Mouse (Mus musculus) heart, embryonic 14.5 days (tissue): Measurements from ENCODE around the gene Myo9a. TPM values are rescaled to one million over a fixed set of nuclear protein-coding genes. Genes with fewer than 3 reads are reported as not detected.
A peak's percentile ranks its signal among the peaks of the same experiment; 100 is the strongest.
"Not testable (repeated sequence)": the region's sequence is repeated elsewhere in the genome, so short reads cannot be mapped to it uniquely, and the experiment has no call there.

Experiments
- ATAC-seq: fragments of 200-750 bp; cut with Nextera tagmentation; 2 replicates; pipeline ENCODE4 v1.8.0; 2017; ENCODE audit warnings: low read depth, moderate TSS enrichment; ENCODE audit not compliant: insufficient number of reproducible peaks, insufficient read depth, low FRiP score
- H3K27ac ChIP-seq, 2 experiments: fragments of 200-500 bp in 1 of 2; fragments of 300-500 bp in 1 of 2; sonication (generic) in 1 of 2; replicated peaks in 1 of 2; 2 replicates each; pipeline ENCODE4 v1.5.1; 2012 to 2014; ENCODE audit warnings: low read depth in 2 of 2, low read length in 2 of 2, control low read depth in 1 of 2, mild to moderate bottlenecking in 1 of 2, mixed read lengths in 1 of 2; ENCODE audit not compliant: control insufficient read depth in 1 of 2, insufficient read depth in 1 of 2
- H3K27me3 ChIP-seq: fragments of 300-500 bp; sonication (generic); 2 replicates; pipeline ENCODE4 v1.6.1; 2014; ENCODE audit warnings: mild to moderate bottlenecking, low read length, control low read depth; ENCODE audit not compliant: control insufficient read depth, insufficient read depth
- H3K36me3 ChIP-seq: fragments of 300-500 bp; sonication (generic); 2 replicates; pipeline ENCODE4 v1.6.1; 2014; ENCODE audit warnings: mild to moderate bottlenecking, control low read depth, low read length, mixed read lengths; ENCODE audit not compliant: control insufficient read depth, insufficient read depth
- H3K4me1 ChIP-seq, 2 experiments: fragments of 200-500 bp in 1 of 2; fragments of 300-500 bp in 1 of 2; sonication (generic) in 1 of 2; 2 replicates each; pipeline ENCODE4 v1.6.1; 2012 to 2014; ENCODE audit warnings: low read length in 2 of 2, control low read depth in 1 of 2, mixed read lengths in 1 of 2; ENCODE audit not compliant: control insufficient read depth in 2 of 2, insufficient read depth in 2 of 2
- H3K4me2 ChIP-seq: fragments of 300-500 bp; sonication (generic); 2 replicates; pipeline ENCODE4 v1.6.1; 2014; ENCODE audit warnings: mild to moderate bottlenecking, low read length
- H3K4me3 ChIP-seq, 2 experiments: fragments of 200-500 bp in 1 of 2; fragments of 300-500 bp in 1 of 2; sonication (generic) in 1 of 2; 2 replicates each; pipeline ENCODE4 v1.5.1; 2012 to 2014; ENCODE audit warnings: low read length in 2 of 2, mild to moderate bottlenecking in 2 of 2, control low read depth in 1 of 2, low read depth in 1 of 2, moderate library complexity in 1 of 2; ENCODE audit not compliant: control insufficient read depth in 1 of 2, insufficient read depth in 1 of 2
- H3K9ac ChIP-seq: fragments of 300-500 bp; sonication (generic); 2 replicates; pipeline ENCODE4 v1.6.1; 2014; ENCODE audit warnings: mild to moderate bottlenecking, low read length
- H3K9me3 ChIP-seq: fragments of 300-500 bp; sonication (generic); 2 replicates; pipeline ENCODE4 v1.6.1; 2016; ENCODE audit warnings: low read length, control low read depth; ENCODE audit not compliant: control insufficient read depth
- WGBS: fragments of 180-500 bp; shearing (Covaris S2); extraction: QIAGEN DNeasy Blood & Tissue Kit; methylation state at CpG from one replicate; pipeline ENCODE4 v1.1.7; 2014; 5-methylcytosine and 5-hydroxymethylcytosine counted together
- polyA plus RNA-seq: library from polyadenylated mRNA; unstranded; fragments of >200 nt; fragmentation: Nextera tagmentation; extraction: Ambion mirVana; gene quantifications from 2 replicates; pipeline ENCODE4 v1.2.1, GENCODE M21; 2014

The Myo9a gene
- polyA plus RNA-seq, 1 experiment from 2014 or later = 12.4 TPM

DNA sequence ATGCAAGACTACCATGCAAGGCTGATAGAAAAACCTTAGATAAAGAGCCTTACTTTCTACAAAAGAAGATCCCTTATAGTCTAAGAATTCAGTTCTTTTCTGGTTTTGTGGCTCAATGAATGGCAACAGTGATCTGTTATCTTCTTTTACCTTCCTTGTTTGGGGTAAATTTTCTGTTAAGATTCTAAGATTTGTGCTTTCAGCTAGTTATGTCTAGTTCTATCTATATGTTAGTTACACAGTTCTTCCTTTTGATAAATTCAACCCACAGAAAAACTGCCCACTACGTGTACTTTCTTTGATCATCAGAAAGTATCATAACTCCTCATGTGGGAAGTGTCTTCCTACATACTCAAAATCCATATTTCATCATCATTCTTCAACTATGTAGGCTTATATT lies 164.1 kb downstream of the Myo9a start:
- H3K4me2 ChIP-seq = no peak overlapping the region
- H3K27me3 ChIP-seq = no peaks in the 10 kb centered on the region
- H3K4me1 ChIP-seq = no peaks in the 10 kb centered on the region
- H3K36me3 ChIP-seq = peaks cover 38% of the 10 kb centered on the region
- no peaks in the 10 kb centered on the region for H3K9me3 ChIP-seq
- no peak overlapping the region for H3K27ac ChIP-seq
- WGBS = 93% methylated on average over 1 of the region's 1 CpGs
- no peak overlapping the region for H3K9ac ChIP-seq
- ATAC-seq = no peak
- H3K4me3 ChIP-seq = no peak overlapping the region

DNA sequence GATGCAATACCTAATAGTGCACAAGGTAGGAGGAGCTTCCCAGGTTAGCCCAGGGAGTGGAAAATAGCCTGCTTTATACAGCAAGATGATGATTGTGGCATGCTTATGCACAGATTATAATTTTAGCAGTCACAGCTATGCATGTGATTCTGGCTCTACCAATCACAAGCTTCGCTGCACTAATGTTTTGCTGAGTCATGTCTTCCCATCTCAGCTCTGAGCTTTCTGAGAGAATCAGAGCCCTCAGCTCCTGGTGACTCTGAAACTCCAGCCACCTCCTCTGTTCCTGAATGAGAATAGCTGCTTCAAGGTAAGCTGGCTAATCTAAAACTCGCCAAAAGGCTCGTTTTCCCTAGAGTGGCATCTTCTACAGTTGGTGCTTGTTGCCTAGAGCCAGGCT lies 179.6 kb downstream of the Myo9a start:
- Histone ChIP-seq H3K27me3 (no peaks in the 10 kb centered on the region), H3K9me3 (0 out of 2 replicates have a peak, but pooled peaks cover 6% of the 10 kb centered on the region), H3K4me2 (no peak overlapping the region), H3K36me3 (peaks cover 18% of the 10 kb centered on the region), H3K4me1 (no peaks in the 10 kb centered on the region), H3K27ac (no peak overlapping the region), H3K9ac (no peak overlapping the region), H3K4me3 (no peak overlapping the region)
- WGBS = 76% methylated on average over 3 of the region's 3 CpGs
- ATAC-seq = no peak

DNA sequence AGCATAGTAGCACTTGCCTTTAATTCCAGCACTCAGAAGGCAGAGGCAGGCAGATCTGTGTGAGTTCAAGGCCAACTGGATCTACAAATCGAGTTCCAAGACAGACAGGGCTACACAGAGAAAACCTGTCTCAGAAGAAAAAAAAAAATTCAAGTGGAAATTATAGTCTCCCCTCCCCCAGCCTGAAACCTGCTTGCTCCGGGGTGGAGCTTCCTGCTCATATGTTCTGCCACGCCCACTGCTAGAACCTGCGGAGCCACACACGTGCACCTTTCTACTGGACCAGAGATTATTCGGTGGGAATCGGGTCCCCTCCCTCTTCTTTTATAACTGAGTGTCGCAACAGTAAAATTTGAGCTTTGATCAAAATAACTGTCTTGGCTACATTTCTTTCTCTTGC lies 185.2 kb downstream of the Myo9a start:
- not testable (repeated sequence) for H3K9me3 ChIP-seq, H3K4me3 ChIP-seq, H3K36me3 ChIP-seq, H3K4me1 ChIP-seq, ATAC-seq, H3K9ac ChIP-seq, H3K4me2 ChIP-seq, H3K27me3 ChIP-seq, H3K27ac ChIP-seq
- WGBS = 75% methylated on average over 8 of the region's 8 CpGs

DNA sequence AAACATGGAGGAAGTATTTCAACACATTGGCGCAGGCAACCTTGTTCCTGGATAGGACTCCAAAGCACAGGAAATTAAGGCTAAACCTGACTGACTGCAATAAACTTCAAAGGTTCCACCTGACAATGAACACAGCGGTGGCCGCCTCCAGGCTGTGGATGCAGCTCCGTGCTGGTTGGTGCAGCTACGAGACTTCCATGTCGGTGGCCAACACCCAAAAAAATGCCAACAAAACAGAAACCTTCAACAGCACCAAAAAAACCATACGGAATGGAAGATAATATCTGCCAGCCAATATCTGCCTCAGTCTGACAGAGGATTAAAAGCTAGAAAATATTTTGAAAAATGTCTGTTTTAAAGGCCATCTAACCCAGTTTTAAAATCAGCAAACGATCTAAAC lies 187.8 kb downstream of the Myo9a start:
- Histone ChIP-seq H3K36me3 (no peaks in the 10 kb centered on the region), H3K4me2 (no peak overlapping the region), H3K9ac (no peak overlapping the region), H3K4me1 (peaks cover 7 to 16% of the 10 kb centered on the region in 2 experiments), H3K4me3 (no peak overlapping the region), H3K27ac (no peak overlapping the region), H3K27me3 (no peaks in the 10 kb centered on the region), H3K9me3 (no peaks in the 10 kb centered on the region)
- 90% methylated on average over 8 of the region's 8 CpGs for WGBS
- ATAC-seq = no peak

DNA sequence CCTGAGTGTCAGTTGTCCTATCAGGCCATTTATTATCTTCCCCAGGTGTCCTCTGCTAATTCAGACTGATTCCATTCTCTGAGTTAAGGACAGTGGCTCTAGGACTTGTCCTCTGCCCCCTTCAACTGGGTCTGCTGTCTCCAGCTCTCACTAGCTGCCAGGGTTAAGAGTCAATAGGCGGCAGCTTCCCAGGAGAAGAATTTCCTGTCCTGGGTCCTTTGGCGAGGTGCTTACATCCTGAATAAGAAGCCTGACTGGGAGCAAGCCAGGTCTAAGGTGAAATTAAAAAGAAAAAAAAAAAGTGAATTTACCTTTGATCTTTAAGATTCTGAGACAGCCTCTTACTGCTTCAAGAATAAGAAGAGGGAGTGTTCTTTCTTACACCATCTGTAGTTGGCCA lies 189.0 kb downstream of the Myo9a start:
- Histone ChIP-seq H3K9me3 (no peaks in the 10 kb centered on the region), H3K4me1 (peaks cover 7 to 16% of the 10 kb centered on the region in 2 experiments), H3K4me3 (no peak overlapping the region), H3K9ac (no peak overlapping the region), H3K27me3 (no peaks in the 10 kb centered on the region), H3K4me2 (no peak overlapping the region), H3K27ac (no peak overlapping the region), H3K36me3 (no peaks in the 10 kb centered on the region)
- WGBS = 65% methylated on average over 2 of the region's 2 CpGs
- no peak for ATAC-seq

DNA sequence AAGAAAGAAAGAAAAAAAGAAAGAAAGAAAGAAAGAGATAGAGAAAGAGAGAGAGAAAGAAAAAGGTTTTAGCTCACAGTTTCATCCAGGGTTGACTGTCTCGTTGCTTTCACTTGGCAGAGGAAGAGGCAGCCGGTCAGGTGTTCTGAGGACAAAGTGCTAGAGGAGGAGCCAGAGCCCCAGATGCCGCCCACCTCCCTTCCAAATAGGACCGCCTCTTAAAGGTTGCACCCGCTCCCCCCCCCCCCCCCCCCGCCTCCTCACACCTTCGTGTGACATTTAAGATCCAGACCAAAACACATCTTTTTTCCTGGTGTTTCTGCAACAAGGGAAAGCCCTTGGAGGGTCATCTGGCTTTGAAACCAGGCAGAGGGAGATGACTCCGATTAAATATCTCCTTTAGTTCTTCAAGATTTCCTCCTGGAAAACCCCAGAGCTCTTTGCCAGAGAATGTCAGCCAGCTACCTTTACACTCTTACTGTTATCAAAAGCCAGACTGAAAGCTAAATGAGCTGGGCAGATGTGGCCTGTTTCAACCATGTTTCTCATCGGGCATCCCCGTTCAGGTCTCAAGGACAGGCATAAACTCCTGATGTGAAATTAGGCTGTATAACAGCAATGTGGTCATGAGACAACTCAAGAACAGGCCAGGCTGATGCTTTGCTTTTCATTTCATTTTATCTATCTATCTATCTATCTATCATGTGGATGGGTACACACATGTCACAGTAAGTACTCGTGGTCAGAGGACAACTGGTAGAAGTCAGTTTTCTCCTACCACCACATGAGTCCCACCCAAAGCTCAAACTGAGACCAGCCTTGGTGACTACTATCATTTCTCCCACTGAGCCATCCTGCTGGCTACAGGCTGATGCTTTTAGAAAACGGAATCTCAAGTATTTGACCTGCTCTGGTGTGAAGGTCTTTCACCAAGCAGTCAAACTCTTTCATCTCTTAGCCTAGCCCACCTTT lies 190.5 kb downstream of the Myo9a start:
- WGBS = 71% methylated on average over 9 of the region's 12 CpGs

DNA sequence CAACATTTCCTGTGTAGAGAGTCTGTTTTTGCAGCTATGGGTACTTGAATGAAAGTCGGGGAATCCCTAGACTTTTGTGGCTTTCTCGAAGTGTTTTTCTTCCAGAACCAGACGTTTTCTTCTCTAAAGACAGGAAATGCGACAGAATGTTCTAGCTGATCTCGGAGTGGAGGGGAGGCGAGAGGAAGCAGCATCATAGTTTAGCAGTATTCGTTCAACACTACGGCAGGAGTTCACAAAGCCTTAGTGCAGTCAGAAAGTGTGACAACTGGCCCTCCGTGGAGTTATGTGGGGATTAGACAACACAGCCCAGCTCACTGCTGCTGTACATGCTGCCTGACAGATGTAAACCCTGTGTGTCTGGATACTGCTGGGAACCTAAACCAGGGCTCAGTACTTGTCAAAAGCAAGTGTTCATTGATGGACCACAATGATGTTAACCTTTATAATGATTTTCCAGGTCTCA lies 191.2 kb downstream of the Myo9a start:
- Histone ChIP-seq H3K4me1 (peaks cover 7 to 16% of the 10 kb centered on the region in 2 experiments), H3K4me2 (0 out of 2 replicates have a peak overlapping the region, but pooled peaks have one; percentile 3), H3K27me3 (no peaks in the 10 kb centered on the region), H3K36me3 (no peaks in the 10 kb centered on the region), H3K9ac (no peak overlapping the region), H3K9me3 (no peaks in the 10 kb centered on the region), H3K27ac (no peak overlapping the region), H3K4me3 (no peak overlapping the region)
- ATAC-seq = no peak
- WGBS = 19% methylated on average over 9 of the region's 9 CpGs

More for the DNA sequence above, 190.5 kb downstream of the Myo9a start:
- Histone ChIP-seq H3K27ac (no peak overlapping the region), H3K4me2 (0 out of 2 replicates have a peak overlapping the region, but pooled peaks have one; percentile 3), H3K4me1 (peaks cover 7 to 16% of the 10 kb centered on the region in 2 experiments), H3K4me3 (no peak overlapping the region), H3K27me3 (no peaks in the 10 kb centered on the region), H3K9me3 (no peaks in the 10 kb centered on the region), H3K9ac (no peak overlapping the region), H3K36me3 (no peaks in the 10 kb centered on the region)
- ATAC-seq = no peak
